Mouse (Mus musculus) testis, adult 2 months (tissue): ENCODE results near the gene Nck1. TPM values are rescaled to one million over a fixed set of nuclear protein-coding genes. Genes with fewer than 3 reads are reported as not detected.

Experiments used
- H3K27ac ChIP-seq: fragments of 200-500 bp; 2 replicates; pipeline ENCODE4 v1.5.1; 2012; ENCODE audit warnings: low read depth, low read length; ENCODE audit not compliant: control insufficient read depth, insufficient read depth
- H3K27me3 ChIP-seq: fragments of 200-500 bp; 2 replicates; pipeline ENCODE4 v1.6.1; 2012; ENCODE audit warnings: mild to moderate bottlenecking, low read length, moderate library complexity; ENCODE audit not compliant: control insufficient read depth, insufficient read depth
- H3K36me3 ChIP-seq: fragments of 200-500 bp; 2 replicates; pipeline ENCODE4 v1.6.1; 2012; ENCODE audit warnings: mild to moderate bottlenecking, low read length; ENCODE audit not compliant: control insufficient read depth, insufficient read depth
- H3K4me1 ChIP-seq: fragments of 200-500 bp; 2 replicates; pipeline ENCODE4 v1.6.1; 2012; ENCODE audit warnings: low read length; ENCODE audit not compliant: control insufficient read depth, insufficient read depth
- H3K4me3 ChIP-seq: fragments of 200-500 bp; 2 replicates; pipeline ENCODE4 v1.5.1; 2012; ENCODE audit warnings: low read depth, mild to moderate bottlenecking, low read length, moderate library complexity, mixed read lengths; ENCODE audit not compliant: control insufficient read depth
- CTCF ChIP-seq: fragments of 200-500 bp; IDR thresholded peaks from 2 replicates; pipeline ENCODE4 v1.5.1; 2012; ENCODE audit warnings: low read depth, mild to moderate bottlenecking, inconsistent platforms, low read length, moderate library complexity; ENCODE audit not compliant: control insufficient read depth, insufficient read depth, insufficient replicate concordance
- POLR2A ChIP-seq: fragments of 200-500 bp; IDR thresholded peaks from 2 replicates; pipeline ENCODE4 v1.6.1; 2012; ENCODE audit warnings: low read depth, mild to moderate bottlenecking, inconsistent platforms, low read length, moderate library complexity; ENCODE audit not compliant: control insufficient read depth
- polyA plus RNA-seq: library from polyadenylated mRNA; depleted of rRNA; stranded (reverse); fragments of >200 nt; gene quantifications from 2 replicates; pipeline ENCODE4 v1.2.3, GENCODE M21; 2012; rRNA removed

Gene Nck1
- polyA plus RNA-seq, 1 experiment: 17.1 TPM

- Histone ChIP-seq H3K27ac (no peak overlapping the region), H3K36me3 (no peaks in the 10 kb centered on the region), H3K4me3 (no peak overlapping the region), H3K27me3 (no peaks in the 10 kb centered on the region), H3K4me1 (no peaks in the 10 kb centered on the region)
- no peak for TF ChIP-seq CTCF
- TF ChIP-seq POLR2A: no peak
These were observed 84.3 kb downstream of the Nck1 start for GRCm38 (mm10) chr9:100461671-100462070.

GRCm38 (mm10) chr9:100460203-100460602, 85.7 kb downstream of the Nck1 start:
- H3K36me3 ChIP-seq: no peaks in the 10 kb centered on the region
- no peaks in the 10 kb centered on the region for H3K27me3 ChIP-seq
- no peaks in the 10 kb centered on the region for H3K4me1 ChIP-seq
- H3K4me3 ChIP-seq: no peak overlapping the region
- no peak for TF ChIP-seq POLR2A
- TF ChIP-seq CTCF: no peak
- no peak overlapping the region for H3K27ac ChIP-seq

GRCm38 (mm10) chr9:100457971-100458681, 87.8 kb downstream of the Nck1 start:
- no peak for TF ChIP-seq CTCF
- TF ChIP-seq POLR2A: no peak
- H3K27me3 ChIP-seq: no peaks in the 10 kb centered on the region
- H3K4me3 ChIP-seq: no peak overlapping the region
- H3K27ac ChIP-seq: no peak overlapping the region
- H3K36me3 ChIP-seq: no peaks in the 10 kb centered on the region
- H3K4me1 ChIP-seq: peaks cover 3% of the 10 kb centered on the region

GRCm38 (mm10) chr9:100454664-100454993, 91.3 kb downstream of the Nck1 start:
- no peak overlapping the region for H3K27ac ChIP-seq
- no peaks in the 10 kb centered on the region for H3K27me3 ChIP-seq
- H3K36me3 ChIP-seq: no peaks in the 10 kb centered on the region
- TF ChIP-seq CTCF: no peak
- peak overlapping the region; percentile 68 for H3K4me3 ChIP-seq
- peaks cover 6% of the 10 kb centered on the region for H3K4me1 ChIP-seq

GRCm38 (mm10) chr9:100453944-100454663, 91.8 kb downstream of the Nck1 start:
- Histone ChIP-seq H3K4me1 (peaks cover 6% of the 10 kb centered on the region), H3K27me3 (no peaks in the 10 kb centered on the region), H3K4me3 (peak overlapping the region; percentile 68), H3K36me3 (no peaks in the 10 kb centered on the region), H3K27ac (no peak overlapping the region)
- TF ChIP-seq POLR2A (no peak), CTCF (peak; percentile 47; the same call in 1 of the 2 replicates)

- H3K27ac ChIP-seq: no peak overlapping the region
- H3K36me3 ChIP-seq: no peaks in the 10 kb centered on the region
- peaks cover 6% of the 10 kb centered on the region for H3K4me1 ChIP-seq
- H3K4me3 ChIP-seq: no peak overlapping the region
- TF ChIP-seq POLR2A (no peak), CTCF (no peak)
- H3K27me3 ChIP-seq: no peaks in the 10 kb centered on the region
These were observed 93.5 kb downstream of the Nck1 start for GRCm38 (mm10) chr9:100452432-100452831.

GRCm38 (mm10) chr9:100446059-100446686, 99.8 kb downstream of the Nck1 start:
- peak; percentile 89 for TF ChIP-seq CTCF
- TF ChIP-seq POLR2A: no peak
- Histone ChIP-seq H3K36me3 (no peaks in the 10 kb centered on the region), H3K4me1 (peaks cover 8% of the 10 kb centered on the region), H3K4me3 (peak overlapping the region; percentile 83), H3K27me3 (no peaks in the 10 kb centered on the region), H3K27ac (no peak overlapping the region)

Other genes with a start within 250 kb of the Nck1 start
- gene Il20rb, start 59.3 kb downstream of the Nck1 start, polyA plus RNA-seq: 1.5 and 2.1 TPM in 2 replicates
- 0.99 and 1.1 TPM in 2 replicates for gene Slc35g2, start 25.0 kb upstream of the Nck1 start, polyA plus RNA-seq
- gene Stag1, start 51.7 kb upstream of the Nck1 start, polyA plus RNA-seq: 5.3 and 7.0 TPM in 2 replicates